Mouse (Mus musculus) testis, postnatal 14 days (tissue): ENCODE measurements around the gene Tex52.
A peak's percentile ranks its signal among the peaks of the same experiment; 100 is the strongest.

Source experiments
- DNase-seq: peaks from one replicate; pipeline ENCODE4 v3.0.0; 2021; ENCODE audit warnings: low spot score

Gene Tex52

GRCm38 (mm10) chr6:128375192-128375591, at the start of gene Tex52, which contains the start of gene Gm44596:
Gene Tex52 (plus strand): TSS chr6:128375456.
Gene Gm44596 (plus strand): TSS chr6:128375503.
- DNase-seq: no peak

- DNase-seq: peak; percentile 40
Measured at GRCm38 (mm10) chr6:128334397-128335124, 40.7 kb upstream of the Tex52 start.

GRCm38 (mm10) chr6:128337467-128337866, 37.8 kb upstream of the Tex52 start:
- no peak for DNase-seq

GRCm38 (mm10) chr6:128338876-128339275, 36.4 kb upstream of the Tex52 start:
- no peak for DNase-seq

GRCm38 (mm10) chr6:128341956-128342723, 33.1 kb upstream of the Tex52 start:
- no peak for DNase-seq

GRCm38 (mm10) chr6:128345623-128346022, 29.6 kb upstream of the Tex52 start:
- no peak for DNase-seq

- DNase-seq: no peak
Measured at GRCm38 (mm10) chr6:128346782-128347181, 28.5 kb upstream of the Tex52 start.

- DNase-seq: no peak
Measured at GRCm38 (mm10) chr6:128349711-128350110, 25.5 kb upstream of the Tex52 start.

- no peak for DNase-seq
Measured at GRCm38 (mm10) chr6:128354140-128354539, 21.1 kb upstream of the Tex52 start.

- DNase-seq: peak; percentile 47
Measured at GRCm38 (mm10) chr6:128355201-128355681, 20.0 kb upstream of the Tex52 start.

GRCm38 (mm10) chr6:128355726-128356416, 19.4 kb upstream of the Tex52 start, which contains the start of gene Tulp3:
Gene Tulp3 (minus strand): TSS chr6:128355851.
- DNase-seq: peak; percentile 94

GRCm38 (mm10) chr6:128358999-128359398, 16.3 kb upstream of the Tex52 start:
- DNase-seq: no peak

GRCm38 (mm10) chr6:128361901-128362300, 13.4 kb upstream of the Tex52 start:
- no peak for DNase-seq

- DNase-seq: peak; percentile 89
Measured at GRCm38 (mm10) chr6:128362381-128363006, 12.8 kb upstream of the Tex52 start, which contains the start of the genes Rhno1 and Foxm1. Gene Rhno1 (minus strand): TSS chr6:128362911. Gene Foxm1 (plus strand): TSS chr6:128362967.

- DNase-seq: no peak
Measured at GRCm38 (mm10) chr6:128363007-128363825, 12.0 kb upstream of the Tex52 start.

GRCm38 (mm10) chr6:128364721-128365120, 10.5 kb upstream of the Tex52 start:
- no peak for DNase-seq

GRCm38 (mm10) chr6:128366466-128366865, 8.8 kb upstream of the Tex52 start:
- no peak for DNase-seq

- no peak for DNase-seq
Measured at GRCm38 (mm10) chr6:128370040-128370439, 5.2 kb upstream of the Tex52 start.

- DNase-seq: no peak
Measured at GRCm38 (mm10) chr6:128376371-128377085, 1.3 kb downstream of the Tex52 start.

- DNase-seq: no peak
Measured at GRCm38 (mm10) chr6:128379636-128380035, 4.4 kb downstream of the Tex52 start.
